Mouse (Mus musculus): Measurements from ENCODE around the gene Taf8.
"Not testable (repeated sequence)": the region's sequence is repeated elsewhere in the genome, so short reads cannot be mapped to it uniquely, and the experiment has no call there.

The Taf8 gene

DNA sequence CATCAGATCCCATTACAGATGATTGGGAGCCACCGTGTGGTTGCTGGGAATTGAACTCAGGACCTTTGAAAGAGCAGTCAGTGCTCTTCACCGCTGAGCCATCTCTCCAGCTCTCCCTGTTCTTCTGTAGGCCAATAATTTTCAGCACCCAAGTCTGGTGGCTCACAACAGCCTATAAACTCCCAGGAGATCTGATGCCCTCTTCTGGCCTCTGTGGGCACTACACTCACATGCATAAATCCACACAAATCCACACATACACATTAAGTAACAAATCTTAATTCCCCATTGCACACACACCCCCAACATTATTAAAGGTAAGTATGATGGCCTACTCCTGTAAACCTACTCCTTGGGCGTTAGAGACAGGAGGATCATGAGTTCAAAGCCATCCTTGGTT is 14.1 kb upstream of the Taf8 start:
- DNase-seq (ENCODE audit: low spot score), result no peak

DNA sequence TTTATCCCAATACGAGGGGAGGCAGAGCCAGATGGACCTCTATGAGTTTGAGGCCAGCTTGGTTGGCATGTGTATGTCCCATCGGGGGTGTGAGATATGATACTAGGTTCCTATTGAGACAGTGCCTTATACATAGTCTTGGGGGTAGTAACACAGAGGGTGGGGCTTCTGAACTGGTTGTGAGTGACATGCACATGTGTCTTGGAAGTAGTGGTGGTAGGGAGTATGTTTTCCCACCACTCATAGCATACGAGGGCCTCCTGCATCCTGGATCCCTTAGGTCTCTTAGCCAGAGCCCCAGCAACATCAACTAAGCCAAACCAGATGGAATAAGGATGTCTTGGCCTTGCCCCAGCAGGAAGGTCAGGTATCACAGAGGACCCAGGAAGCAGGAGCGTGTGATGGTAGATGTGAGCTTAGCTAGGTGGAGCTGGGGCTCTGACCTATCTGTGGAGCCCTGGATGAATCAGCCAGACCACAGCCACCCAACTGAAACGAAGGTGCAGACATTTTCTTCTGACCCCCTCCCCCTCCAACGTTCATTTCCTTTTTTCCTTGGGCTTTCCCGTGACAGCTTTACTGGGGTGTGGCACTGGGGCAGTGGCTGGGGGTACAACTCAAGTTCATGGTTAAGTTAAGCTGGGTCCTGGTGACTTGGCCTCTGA is 13.2 kb upstream of the Taf8 start:
- DNase-seq (ENCODE audit: low spot score), result no peak

DNA sequence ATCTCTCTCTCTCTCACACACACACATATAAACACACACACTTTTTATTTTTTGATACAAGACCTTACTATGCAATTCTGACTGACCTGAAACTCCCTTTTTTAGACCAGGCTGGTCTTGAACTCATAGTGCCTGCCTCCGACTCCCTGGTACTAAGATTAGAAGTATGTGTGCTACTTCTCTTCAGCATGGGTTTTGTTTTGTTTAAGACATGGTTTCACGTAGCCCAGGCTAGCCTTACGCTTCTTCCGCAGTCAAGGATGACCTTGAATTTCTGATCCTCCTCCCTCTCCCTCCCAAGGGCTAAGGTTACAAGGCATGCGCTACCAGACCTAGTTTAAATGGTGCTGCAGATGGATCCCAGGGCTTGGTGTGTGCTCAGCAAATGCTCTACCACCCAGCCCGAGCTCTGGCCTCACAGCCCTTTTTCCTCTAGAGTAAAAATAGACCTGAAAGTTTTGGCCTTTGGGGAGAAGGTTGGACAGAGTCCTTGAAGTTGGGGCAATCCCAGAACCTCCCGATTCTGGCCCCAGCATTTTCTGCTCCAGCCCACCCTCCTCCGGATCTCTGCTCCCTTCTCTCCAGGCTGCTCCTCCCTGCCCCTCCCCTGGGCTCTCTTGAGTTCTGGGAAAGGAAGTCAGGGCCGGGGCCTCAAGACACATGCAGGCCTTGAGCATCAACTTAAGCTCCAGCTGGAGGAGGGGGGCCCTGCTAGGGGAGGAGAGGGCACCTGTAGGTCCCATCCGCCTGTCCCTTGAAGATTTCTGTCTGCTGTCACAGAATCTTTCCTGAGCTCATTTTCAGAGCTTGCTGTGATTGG is 11.1 kb upstream of the Taf8 start:
- peak; percentile 69 for DNase-seq (ENCODE audit: low spot score)

DNA sequence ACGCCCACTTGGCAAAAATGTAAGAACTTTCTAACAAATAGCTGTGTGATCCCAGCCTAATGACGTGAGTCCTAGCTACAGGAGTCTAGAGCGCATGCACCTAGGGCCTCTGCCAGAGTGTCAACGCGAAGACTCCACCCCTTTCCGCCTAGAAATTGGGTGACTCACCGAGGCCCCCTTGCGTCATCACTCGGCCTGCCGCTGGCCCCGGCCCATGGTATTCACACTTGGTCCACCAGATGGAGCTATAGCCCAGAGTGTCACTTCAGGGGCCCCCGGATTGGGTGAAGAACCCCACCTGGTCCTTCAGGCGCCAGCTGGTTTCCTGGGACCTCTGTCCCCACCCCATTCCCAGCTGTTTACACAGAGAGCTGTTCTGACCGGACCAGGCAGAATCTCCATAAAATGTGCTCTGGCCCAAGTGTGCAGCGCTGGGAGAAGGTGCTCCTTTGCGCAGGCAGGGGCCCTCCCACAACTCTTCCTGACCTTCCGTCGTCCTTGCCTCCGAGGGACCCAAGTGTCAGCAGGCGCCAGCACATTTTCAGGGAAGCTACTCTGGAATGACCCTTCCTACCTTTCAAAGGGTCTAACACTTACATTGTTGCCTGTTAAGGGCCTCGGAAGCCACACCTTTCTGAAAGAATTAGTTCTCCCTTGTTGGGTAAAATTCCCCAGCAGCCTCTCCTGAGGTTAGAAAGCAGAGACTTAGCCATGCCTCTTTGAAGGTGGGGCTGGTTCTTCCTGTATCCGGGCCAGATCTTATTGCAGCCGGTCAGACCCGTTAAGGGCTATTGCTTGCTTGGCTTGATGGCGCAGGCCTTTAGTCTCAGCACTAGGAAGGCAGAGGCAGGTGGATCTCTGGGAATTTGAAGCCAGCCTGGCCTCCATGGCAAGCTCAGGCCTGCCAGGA is 9.3 kb upstream of the Taf8 start:
- DNase-seq (ENCODE audit: low spot score), result peak; percentile 98

DNA sequence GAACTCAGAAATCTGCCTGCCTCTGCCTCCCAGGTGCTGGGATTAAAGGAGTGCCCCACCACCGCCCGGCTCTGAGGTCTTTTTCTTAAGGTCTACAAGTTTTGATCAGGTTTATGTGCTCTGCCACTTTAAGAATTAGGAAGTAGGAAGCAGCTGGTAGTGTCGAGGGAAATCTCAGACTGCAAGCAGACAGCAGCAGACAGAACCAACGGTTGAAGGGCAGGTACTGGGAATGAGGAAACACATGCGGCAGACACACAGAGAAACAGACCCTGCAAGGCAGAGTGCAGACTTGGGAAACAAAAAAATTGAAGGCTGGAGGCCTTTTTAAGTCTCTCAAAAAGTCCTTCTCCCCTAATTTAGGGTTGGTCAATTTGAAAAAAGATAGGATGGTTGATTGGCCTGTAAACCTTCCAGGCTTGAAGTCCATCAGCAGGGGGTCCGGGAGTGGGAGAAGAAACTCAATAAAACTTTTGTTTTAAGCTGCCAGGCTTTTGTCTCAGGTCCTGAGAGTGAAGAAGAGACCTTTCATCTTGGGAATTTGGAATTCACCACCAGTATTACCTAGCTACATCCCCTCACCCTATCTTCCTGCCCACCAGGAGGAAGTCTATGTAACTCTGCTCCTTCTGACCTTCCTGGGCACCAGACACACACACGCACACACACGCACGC is 7.1 kb upstream of the Taf8 start:
- DNase-seq (ENCODE audit: low spot score), result no peak

DNA sequence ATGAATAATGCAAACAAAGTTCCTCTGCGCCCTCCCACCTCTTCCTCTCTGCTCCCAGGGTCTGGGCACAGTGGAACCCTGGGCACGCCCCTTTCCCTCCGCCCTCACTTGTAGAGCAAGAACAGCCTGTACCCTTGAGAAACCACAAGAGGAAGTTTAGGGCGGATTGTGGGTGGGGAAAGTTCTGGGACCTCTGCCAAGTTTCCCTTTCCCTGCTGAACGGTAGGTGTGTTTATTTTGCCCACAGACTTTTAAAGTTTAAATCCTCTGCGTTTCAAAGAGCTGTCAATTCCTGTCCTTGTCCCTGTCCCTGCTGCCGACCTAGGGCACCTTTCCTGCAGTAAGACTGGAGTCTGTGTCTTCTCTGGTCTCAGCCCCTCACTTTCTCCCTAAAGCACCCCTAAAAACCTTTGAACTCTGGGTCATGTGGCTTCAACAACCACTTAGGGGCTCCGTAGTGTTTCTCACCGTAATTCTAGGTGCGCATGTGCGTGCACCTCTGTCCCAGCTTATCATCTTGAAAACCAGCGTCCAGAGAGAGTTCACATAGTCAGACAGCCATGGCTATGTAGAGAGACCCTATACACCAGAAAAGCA is 6.0 kb upstream of the Taf8 start:
- DNase-seq (ENCODE audit: low spot score), result peak; percentile 94

DNA sequence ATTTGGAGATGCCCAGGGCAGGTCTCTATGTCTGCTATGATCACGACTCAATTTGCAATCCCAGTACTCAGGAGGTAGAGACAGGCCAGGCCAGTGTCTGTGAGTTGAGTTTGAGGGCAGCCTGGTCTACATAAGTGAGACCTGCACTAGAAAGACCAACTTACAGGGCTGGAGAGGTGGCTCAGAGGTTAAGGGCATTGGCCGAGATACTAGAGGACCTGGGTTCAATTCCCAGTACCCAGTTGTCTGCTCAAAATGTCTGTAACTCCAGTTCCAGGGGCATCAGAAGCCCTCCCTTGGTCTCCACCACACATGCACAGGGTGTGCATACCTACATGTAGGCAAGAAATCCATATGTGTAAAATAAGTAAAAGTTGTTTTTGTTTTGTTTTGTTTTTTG is 5.4 kb upstream of the Taf8 start:
- DNase-seq (ENCODE audit: low spot score), result no peak

DNA sequence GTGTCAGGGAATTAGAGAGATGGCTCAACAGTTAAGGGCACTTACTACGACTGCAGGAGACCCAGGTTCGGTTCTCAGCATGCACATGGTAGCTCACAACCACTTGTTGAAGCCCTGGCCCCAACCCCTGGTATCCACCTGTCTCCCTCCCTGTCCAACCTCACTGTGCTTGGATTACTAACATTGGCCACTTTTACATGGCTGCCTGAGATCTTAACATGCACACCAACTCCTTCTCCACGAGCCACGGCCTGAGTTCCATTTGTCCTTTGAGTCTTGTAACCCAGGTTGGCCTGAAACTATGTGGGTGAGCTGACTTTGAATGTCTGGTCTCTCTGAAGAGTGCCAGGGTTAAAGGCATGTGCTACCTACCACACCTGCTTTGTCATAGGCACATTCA is 4.6 kb upstream of the Taf8 start:
- no peak for DNase-seq (ENCODE audit: low spot score)

DNA sequence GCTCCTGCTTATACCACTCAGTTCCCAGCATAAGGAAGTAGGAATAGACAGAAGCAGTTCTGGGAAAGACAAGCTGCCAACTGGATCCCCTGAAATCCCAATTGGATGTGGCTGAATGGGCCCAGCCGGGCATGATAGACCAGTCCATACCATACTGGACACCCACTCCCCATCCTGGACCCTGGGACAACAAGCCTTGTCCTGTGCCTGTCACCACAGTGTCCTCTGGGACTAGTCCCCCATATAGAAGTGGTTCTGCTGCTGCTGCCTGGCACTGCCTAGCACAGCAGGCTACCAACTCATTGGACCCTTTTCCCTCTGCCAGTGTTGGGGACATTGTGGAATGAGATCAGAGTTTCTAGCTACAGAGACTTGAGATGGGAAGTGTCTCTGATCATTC is 4.0 kb upstream of the Taf8 start:
- no peak for DNase-seq (ENCODE audit: low spot score)

DNA sequence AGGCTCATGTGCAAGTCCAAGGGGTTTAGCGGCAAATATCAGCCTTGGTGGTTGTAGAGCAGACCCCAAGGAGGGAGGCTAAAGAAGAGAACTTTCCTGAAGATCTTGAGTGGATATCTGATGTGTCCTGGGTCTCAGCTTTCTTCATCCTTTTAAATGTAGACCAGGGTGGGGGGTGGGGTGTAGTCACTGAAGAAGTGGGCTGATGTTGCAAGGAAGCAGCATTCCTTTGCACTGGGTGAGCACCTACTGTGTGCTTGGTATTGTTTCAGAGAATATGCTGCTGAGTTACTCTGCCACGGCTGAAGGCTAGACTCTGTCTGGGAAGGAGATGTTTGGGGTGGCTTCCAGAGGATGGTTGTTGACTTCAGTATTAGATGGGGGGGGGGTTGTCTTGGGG is 3.5 kb upstream of the Taf8 start:
- DNase-seq (ENCODE audit: low spot score), result no peak

DNA sequence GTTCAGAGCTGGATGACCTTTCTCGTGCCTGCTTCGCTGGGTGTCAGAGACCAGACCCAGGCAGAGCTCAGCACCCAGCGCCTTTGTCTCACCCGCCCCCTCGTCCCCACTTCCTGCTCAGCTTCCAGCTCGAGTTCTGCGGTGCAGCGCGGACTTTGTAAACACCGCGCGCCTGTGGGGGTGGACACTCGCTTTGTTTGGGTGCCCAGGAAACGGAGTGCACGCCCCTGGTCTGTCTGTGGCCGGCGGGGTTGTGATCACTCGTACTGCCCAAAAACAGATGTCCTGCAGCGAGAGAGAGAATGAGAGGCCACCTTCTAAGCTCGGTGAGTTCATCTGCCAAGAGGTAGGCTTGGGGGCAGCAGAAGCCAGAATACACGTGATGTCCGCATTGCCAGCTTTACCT is 2.9 kb upstream of the Taf8 start, which contains the start of gene Ccnd3:
Ccnd3 (plus strand) TSS at position 111 of the 406 bp plus-strand sequence.
- peak; percentile 74 for DNase-seq (ENCODE audit: low spot score)

DNA sequence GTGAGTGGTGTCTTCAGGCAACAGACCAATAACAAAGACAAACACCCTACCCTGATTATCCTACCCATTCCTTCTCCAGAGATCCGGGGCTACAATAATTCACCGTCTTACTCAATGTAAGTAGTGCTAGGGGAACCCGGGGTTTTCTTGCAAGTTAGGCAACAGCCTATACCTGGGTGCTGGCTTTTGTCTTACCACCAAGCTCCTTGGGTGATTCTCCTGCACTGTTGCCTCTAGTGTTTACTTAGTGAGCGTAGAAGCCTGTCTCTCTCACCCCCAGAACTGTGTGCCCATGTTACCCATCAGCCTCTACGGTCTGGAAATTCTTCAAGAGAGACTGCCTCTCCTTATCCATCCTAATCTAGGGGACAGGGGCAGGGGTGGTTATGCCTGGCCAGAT is 2.1 kb upstream of the Taf8 start:
- no peak for DNase-seq (ENCODE audit: low spot score)

DNA sequence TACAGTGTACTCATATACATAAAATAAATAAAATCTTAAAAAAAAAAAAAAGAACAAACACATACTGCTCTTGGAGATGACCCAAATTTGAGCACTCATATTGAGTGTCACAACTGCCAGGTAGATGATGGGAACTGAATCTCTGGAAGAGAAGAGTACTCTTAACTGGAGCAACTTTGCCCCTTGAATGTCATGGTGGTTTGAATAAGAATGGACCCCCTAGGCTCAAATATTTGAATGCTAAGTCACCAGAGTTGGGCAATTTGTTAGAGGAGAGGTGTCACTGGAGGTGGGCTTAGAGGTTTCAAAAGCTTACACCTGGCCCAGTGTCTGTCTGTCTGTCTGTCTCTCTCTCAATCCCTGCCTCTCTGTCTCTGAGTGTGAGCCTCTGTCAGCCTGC is 1.6 kb upstream of the Taf8 start:
- no peak for DNase-seq (ENCODE audit: low spot score)

DNA sequence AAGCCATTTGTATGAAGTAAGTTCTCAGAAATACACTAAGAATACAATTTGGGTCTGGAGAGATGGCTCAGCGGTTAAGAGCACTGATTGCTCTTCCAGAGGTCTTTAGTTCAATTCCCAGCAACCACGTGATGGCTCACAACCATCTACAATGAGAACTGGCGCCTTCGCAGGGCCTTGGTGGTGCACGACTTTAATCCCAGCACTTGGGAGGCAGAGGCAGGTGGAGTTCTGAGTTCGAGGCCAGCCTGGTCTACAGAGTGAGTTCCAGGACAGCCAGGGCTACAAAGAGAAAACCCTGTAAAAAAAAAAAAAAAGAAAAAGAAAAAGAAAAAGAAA is 584 bp upstream of the Taf8 start:
- not testable (repeated sequence) for DNase-seq (ENCODE audit: low spot score)

DNA sequence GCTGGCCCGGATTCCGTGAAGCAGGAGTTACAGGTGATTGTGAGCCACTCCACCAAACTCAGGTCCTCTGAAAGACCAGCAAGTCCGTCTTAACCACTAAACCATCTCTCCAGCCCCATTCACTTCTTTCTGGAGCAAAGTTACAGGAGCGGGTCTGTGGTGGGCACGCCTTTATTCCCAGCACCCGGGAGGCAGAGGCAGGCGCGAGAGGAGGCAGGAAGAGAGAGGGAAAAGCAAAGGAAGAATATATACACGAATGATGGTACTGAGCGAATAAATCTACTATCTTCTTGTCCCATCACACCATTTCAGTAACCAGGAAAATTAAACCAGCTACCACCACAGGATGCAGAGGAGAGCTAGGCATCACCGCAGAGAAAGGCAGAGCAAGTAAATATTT is 561 bp downstream of the Taf8 start:
- no peak for DNase-seq (ENCODE audit: low spot score)

DNA sequence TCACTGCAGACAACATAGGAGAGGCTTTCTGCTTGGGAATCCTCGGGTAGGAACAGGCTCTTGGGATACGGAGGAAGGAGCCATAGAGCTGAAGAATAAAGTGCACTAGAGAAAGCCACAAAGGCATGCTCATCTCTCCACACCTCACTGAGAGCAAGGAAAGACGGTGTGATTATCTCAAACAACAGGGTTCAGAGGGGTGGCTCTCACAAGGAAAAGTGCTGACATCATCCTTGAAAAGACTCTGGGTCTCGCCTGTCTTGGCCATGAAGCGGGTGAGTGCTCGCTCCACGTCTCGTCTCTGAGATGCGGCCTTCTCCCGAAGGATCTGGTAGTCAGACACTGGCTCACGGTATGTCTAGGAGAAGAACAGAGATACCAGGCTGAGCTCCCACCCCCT is 8.0 kb downstream of the Taf8 start:
- no peak for DNase-seq (ENCODE audit: low spot score)

DNA sequence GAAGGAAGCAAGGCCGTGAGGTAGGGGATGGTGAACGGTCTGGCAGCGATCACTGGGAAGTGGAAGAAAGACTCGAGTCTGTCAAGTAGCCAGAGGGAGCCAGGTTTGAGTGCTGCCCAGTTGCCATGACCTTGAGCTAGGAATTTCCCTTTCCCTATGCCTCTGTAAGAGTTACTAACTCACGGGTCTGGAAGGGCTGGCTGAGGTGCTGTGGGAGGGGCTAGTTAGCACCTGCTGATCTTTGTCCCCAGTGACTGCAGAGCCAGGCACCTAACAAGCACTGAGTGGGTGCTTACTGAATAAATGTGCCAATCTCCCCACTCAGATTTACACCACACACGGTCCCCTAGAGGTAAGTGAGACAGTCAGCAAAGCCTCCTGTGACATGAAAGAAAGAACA is 8.4 kb downstream of the Taf8 start:
- DNase-seq (ENCODE audit: low spot score), result no peak

DNA sequence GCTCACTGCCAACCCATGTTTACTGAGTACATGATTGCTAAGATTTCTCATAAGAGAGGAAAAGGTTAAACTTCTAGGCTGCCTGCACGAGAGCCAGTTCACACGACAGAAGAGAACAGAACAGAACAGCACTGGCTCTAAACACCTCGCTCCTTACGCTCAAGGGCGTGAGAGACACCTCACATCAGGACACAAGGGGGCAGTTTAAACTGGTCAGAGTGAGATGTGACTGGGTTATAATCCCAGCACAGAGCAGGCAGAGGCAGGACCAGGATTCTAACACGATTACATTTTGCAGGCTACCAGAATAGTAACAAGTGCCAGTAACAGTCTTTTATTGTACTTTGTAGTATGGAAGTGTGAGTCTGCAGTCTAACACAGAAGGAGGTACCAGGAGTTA is 9.4 kb downstream of the Taf8 start:
- no peak for DNase-seq (ENCODE audit: low spot score)

DNA sequence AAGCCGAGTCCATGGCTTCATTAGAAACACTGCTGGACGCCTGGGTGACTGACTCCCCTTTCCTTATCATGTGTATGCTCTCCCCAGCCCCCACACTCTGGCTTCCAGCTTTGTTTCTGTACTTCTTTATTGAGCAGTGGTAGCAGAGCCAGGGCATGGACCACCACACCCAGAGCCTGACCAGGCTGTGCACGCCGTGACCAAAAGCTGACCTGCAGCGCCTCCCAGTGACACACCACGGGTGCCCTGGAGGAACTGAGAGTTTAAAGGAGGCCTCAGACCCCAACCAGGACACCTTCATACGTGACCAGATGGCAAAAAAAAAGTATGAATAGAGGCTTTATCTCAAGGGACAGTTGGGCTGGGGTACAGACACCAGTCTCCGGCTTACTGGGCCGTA is 11.3 kb downstream of the Taf8 start:
- DNase-seq (ENCODE audit: low spot score), result no peak

DNA sequence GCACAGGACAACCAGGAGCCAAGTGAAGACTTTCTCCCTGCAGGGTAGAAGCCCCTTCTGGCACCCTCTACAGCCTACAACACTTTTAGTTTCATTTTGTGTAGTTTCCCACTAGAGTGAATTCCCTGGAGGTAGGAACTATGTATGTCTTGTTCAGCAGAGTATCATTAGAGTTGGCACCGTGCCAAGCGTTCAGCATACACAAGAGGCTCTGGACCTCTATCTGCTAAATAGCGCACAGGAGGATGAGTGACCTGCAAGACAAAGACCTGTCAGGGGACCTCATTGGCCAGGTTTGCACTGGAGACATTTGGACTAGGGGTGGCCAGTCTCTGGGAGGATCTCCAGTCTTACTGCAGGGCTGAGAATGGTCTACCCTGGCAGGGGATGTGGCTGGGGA is 16.3 kb downstream of the Taf8 start:
- DNase-seq (ENCODE audit: low spot score), result no peak

DNA sequence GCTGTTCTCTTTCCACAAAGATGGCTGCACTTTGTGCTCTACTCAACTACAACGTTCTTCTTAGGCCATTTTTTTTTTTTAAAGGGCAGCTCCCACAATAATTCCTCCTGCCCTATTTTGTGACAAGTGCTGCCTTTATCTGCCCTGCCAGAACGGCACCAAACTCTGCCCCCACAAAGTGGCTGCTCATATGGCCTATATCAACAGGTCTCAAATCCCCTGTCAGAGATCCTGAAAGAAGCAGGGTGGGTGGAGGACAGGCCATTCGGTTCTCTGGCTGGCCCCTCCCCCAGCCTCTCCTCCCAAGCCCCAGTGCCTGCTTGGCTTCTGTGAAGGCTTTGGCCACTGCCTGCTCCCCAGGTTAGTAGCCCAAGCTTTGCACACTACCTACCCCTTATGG is 17.1 kb downstream of the Taf8 start:
- DNase-seq (ENCODE audit: low spot score), result no peak
